Mouse (Mus musculus): Measurements from ENCODE around the gene Usp39.

Gene Usp39

DNA sequence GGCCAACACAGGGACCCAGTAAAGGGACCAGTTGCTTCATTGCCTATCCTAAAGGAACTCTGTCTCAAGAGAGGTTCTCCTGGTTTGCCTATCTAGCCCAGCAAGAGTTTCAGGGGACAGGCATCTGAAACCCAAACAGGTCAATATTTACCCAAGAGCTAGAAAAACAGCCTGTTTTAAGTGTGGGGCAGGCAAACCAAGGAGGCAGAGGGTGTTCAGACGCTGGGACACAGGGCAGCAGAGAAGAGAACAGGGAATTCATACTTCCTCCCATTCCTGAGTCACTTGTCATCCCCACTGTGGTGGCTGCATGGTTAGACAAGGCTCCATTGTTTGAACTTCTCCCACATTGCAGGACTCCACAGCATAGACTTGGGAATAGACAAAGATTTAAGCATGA is 26.6 kb upstream of the Usp39 start:
- DNase-seq (ENCODE audit: low read depth, low spot score), result no peak

- no peak for DNase-seq (ENCODE audit: low read depth, low spot score)
These were observed 26.2 kb upstream of the Usp39 start for GRCm38 (mm10) chr6:72371147-72371546.

DNA sequence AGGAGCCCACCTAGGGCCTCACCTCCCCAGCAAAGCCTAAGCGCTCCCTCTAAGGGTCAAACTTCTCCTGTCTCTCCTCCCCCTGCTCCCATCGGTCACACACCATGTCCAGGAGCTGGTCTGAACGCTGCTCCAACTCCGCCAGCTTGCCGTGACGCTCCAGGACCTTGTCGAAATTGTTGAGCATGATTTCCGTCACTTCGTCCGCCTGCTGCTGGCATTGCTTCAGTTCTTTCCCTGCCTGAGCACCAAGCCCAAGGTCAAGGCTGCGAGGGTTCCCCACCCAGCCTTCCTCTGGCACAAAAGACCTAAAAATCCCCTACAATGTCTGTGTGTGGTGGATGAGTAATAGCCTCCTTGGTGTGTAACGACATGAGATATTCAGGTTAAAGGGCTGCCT is 25.1 kb upstream of the Usp39 start:
- no peak for DNase-seq (ENCODE audit: low read depth, low spot score)

- DNase-seq (ENCODE audit: low read depth, low spot score), result no peak
These were observed 24.6 kb upstream of the Usp39 start for GRCm38 (mm10) chr6:72369557-72369956.

- no peak for DNase-seq (ENCODE audit: low read depth, low spot score)
These were observed 22.5 kb upstream of the Usp39 start for GRCm38 (mm10) chr6:72367460-72367974.

GRCm38 (mm10) chr6:72366844-72367443 is 22.0 kb upstream of the Usp39 start, which contains the start of gene Rnf181:
Gene Rnf181 (minus strand): TSS chr6:72366956.
- DNase-seq (ENCODE audit: low read depth, low spot score), result no peak

GRCm38 (mm10) chr6:72366304-72366703 is 21.3 kb upstream of the Usp39 start:
- DNase-seq (ENCODE audit: low read depth, low spot score), result no peak

- no peak for DNase-seq (ENCODE audit: low read depth, low spot score)
These were observed 20.0 kb upstream of the Usp39 start for GRCm38 (mm10) chr6:72364985-72365384.

DNA sequence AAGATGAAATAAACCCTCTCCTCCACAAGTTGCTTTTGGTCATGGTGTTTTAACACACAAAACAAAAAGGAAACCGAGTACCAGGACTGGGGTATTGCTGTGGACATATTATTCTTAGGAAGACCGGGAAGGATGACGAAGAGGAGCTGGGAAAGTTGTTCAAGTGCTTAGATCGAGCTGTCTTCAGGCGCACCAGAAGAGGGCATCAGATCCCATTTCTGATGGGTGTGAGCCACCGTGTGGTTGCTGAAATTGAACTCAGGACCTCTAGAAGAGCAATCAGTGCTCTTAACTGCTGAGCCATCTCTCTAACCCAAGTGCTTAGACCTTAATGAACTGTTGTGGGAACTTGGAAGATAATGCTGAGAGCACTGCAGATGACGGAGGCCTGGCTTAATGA is 19.0 kb upstream of the Usp39 start:
- DNase-seq (ENCODE audit: low read depth, low spot score), result no peak

GRCm38 (mm10) chr6:72362132-72363028 is 17.4 kb upstream of the Usp39 start:
- DNase-seq (ENCODE audit: low read depth, low spot score), result peak; percentile 97

- no peak for DNase-seq (ENCODE audit: low read depth, low spot score)
These were observed 16.2 kb upstream of the Usp39 start for GRCm38 (mm10) chr6:72361121-72361551.

DNA sequence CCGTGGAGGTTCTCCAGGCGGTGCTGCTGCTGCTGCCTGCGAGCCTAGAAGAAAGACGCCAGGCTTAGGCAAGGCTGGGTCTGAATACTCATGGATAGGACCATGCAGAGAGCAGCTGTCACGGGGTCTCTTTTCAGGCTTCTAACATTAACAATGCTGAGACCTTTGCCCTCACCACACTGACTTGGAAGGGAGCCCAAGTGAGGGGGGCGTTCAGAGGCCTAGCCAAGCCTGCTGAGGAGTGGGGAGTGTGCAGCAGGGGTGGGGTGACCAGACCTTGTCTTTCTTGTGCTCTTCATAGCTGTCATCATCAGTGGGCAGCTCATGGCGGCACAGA is 15.6 kb upstream of the Usp39 start:
- no peak for DNase-seq (ENCODE audit: low read depth, low spot score)

GRCm38 (mm10) chr6:72359891-72360598 is 15.1 kb upstream of the Usp39 start:
- DNase-seq (ENCODE audit: low read depth, low spot score), result no peak

GRCm38 (mm10) chr6:72359343-72359742 is 14.4 kb upstream of the Usp39 start:
- no peak for DNase-seq (ENCODE audit: low read depth, low spot score)

DNA sequence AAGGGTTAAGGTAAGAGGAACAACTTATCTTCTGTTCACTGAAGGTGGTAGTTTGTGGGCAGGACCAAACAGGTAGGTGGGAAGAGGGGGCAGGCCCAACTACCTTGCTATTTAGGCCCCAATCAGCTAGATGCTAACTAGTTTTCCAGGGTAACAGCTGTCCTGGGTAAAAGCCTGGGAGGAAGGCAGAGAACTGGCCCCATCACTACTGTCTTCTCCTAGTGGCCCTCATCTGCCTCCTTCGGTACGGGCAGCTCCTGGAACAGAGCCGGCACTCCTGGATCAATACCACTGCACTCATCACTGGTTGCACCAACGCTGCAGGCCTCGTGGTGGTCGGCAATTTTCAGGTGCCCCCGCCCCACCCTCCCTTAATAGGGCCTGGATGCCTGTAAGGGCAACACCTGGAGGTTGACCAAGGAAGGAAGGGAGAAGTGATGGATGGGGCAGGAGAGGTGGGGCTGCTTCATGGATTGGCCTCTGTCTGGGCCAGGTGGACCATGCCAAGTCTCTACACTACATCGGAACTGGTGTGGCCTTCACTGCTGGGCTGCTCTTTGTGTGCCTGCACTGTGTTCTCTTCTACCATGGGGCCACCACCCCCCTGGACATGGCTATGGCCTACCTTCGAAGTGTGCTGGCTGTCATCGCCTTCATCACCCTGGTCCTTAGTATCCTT is 13.2 kb upstream of the Usp39 start:
- no peak for DNase-seq (ENCODE audit: low read depth, low spot score)

DNA sequence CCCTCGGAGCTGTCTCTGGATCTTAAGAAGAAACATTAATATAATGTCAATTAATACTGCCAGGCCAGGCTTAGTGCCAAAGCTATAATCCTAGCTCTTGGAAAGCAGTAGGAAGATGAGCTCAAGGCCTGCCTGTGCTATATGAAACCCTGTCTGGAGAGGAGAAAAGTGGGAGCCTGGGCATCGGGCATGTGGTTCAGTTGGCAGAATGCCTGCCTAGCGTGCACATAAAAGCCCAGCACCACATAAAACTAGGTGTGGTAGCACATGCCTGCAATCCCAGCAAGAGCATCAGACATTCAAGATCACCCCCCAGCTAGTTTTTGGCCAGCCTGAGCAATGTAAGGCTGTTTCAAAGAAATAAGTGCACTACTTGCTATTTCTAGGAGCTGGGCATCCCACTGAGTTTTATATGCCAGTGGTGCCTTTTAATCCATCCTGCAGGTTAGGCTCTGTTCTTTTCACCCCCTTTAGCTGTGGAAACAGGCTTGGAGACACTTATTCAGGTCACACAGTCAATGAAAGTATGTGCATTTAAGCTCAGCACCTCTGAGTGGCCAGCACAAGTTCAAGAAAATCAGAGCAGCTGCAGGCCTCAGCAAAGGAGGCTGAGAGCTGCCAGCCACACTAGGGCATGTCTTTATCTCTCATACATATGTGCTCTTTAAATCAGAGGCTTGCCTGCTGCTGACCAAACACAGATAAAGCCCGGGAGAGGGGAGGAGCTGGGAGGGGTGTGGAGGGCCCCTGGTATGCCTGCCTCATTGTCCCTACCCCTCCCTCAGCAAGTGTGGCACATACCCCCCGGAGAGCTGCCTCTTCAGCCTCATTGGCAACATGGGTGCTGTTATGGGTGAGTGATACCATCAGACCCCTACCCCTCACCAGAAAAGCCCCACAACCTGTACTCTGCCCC is 12.4 kb upstream of the Usp39 start:
- DNase-seq (ENCODE audit: low read depth, low spot score), result no peak

- DNase-seq (ENCODE audit: low read depth, low spot score), result no peak
These were observed 11.1 kb upstream of the Usp39 start for GRCm38 (mm10) chr6:72356001-72356532.

- DNase-seq (ENCODE audit: low read depth, low spot score), result peak; percentile 51
These were observed 10.3 kb upstream of the Usp39 start, which contains the start of gene Tmem150a for GRCm38 (mm10) chr6:72355066-72355911. Gene Tmem150a (plus strand): TSS chr6:72355447.

- DNase-seq (ENCODE audit: low read depth, low spot score), result no peak
These were observed 9.0 kb upstream of the Usp39 start for GRCm38 (mm10) chr6:72354025-72354424.

All from CD4-positive, CD25-positive, alpha-beta regulatory T cell, adult 2 months (primary cell).